Mouse (Mus musculus) large intestine, adult 2 months (tissue): ENCODE measurements around the gene Ndufs5. TPM values are rescaled to one million over a fixed set of nuclear protein-coding genes. Genes with fewer than 3 reads are reported as not detected.

Source experiments
- DNase-seq: peaks from one replicate; pipeline ENCODE4 v3.0.0-alpha.2; 2012; ENCODE audit warnings: low read depth, low spot score
- WGBS: fragments of 180-500 bp; shearing (Covaris S2); methylation state at CpG from one replicate; pipeline ENCODE4 v1.1.7; 2018; 5-methylcytosine and 5-hydroxymethylcytosine counted together
- polyA plus RNA-seq: library from polyadenylated mRNA; depleted of rRNA; stranded (reverse); fragments of >200 nt; gene quantifications from 2 replicates; pipeline ENCODE4 v1.2.3, GENCODE M21; 2012; rRNA removed

Gene Ndufs5
- polyA plus RNA-seq, 1 experiment, result 62.4 TPM

DNA sequence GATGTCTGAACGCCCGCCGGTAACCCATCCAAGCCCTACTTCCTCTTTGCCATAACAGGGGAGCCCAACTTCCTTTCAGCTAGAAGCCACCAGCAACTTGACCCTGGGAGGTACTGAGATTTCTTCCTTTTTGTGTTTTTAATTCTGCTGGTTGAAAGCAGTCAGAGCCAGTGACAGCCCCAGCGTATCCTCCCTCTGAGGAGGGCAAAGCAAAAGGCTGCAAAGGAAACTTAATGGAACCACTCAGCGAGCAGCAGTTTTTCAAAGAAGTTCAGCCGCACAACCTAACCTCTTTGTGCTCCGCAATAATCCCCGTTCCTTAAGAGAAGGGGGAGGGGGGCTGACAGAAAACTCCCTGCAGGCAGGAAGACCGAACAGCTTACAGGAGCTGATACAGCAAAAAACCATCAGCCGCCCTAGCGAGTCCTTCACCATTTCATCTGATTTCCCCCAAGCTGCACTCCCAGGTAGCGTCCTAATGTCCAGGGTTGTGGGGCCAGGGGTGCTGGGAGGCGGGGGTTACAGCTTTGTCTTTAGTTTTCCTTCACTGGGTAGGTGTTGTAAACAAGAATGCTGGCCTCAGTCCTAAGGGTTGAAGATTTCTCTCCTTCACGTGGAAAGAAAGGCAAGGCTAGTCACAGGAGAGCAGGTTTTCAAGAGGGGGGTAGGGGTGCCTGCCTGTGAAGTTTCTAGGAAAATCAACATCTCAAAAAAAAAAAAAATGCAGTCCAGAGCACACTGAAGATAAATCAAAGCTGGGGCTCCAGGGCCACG lies 54.9 kb downstream of the Ndufs5 start:
- DNase-seq, result no peak
- WGBS, result 38% methylated on average over 15 of the region's 15 CpGs

Other genes starting within 250 kb of the Ndufs5 start
- gene Macf1, start 33.8 kb downstream of the Ndufs5 start, polyA plus RNA-seq, result 23.4 and 30.4 TPM in 2 replicates
- 20.2 and 23.8 TPM in 2 replicates for gene Akirin1, start 32.1 kb upstream of the Ndufs5 start, polyA plus RNA-seq
- 18.2 and 19.6 TPM in 2 replicates for gene Rhbdl2, start 69.7 kb upstream of the Ndufs5 start, polyA plus RNA-seq
- not detected in 2 replicates for gene 4933427I04Rik, start 141.5 kb upstream of the Ndufs5 start, polyA plus RNA-seq
- gene Mycbp, start 186.6 kb upstream of the Ndufs5 start, polyA plus RNA-seq, result 12.3 and 13.3 TPM in 2 replicates
- gene Rragc, start 199.2 kb upstream of the Ndufs5 start, polyA plus RNA-seq, result 27.5 and 29.2 TPM in 2 replicates
- 0.49 TPM in 1 of 2 replicates, not detected in the other for gene 4930535I16Rik, start 199.8 kb upstream of the Ndufs5 start, polyA plus RNA-seq